Mouse (Mus musculus): ENCODE measurements around the gene Il17rc. TPM values are rescaled to one million over a fixed set of nuclear protein-coding genes. Genes with fewer than 3 reads are reported as not detected.

The Il17rc gene
- polyA plus RNA-seq, 1 experiment from 2014 or later: 4.4 TPM

- no peak overlapping the region for H3K4me3 ChIP-seq (ENCODE audit: low read length)
- no peaks in the 10 kb centered on the region for H3K27me3 ChIP-seq (replicated peaks; ENCODE audit: control insufficient read depth, insufficient read depth, low read length)
- no peak overlapping the region for H3K9ac ChIP-seq (ENCODE audit: low read depth, low read length)
- no peak for ATAC-seq
- peaks cover 76% of the 10 kb centered on the region for H3K36me3 ChIP-seq (ENCODE audit: control insufficient read depth, insufficient read depth, low read length)
- 95% methylated on average over 8 of the region's 8 CpGs for WGBS
- no peak overlapping the region for H3K4me2 ChIP-seq (ENCODE audit: low read length)
- H3K9me3 ChIP-seq (ENCODE audit: control insufficient read depth, low read length): no peaks in the 10 kb centered on the region
- no peaks in the 10 kb centered on the region for H3K4me1 ChIP-seq (ENCODE audit: control insufficient read depth, insufficient read depth, low read depth, low read length)
- H3K27ac ChIP-seq (ENCODE audit: low read depth, low read length): no peak overlapping the region
These were observed 46.3 kb downstream of the Il17rc start for GRCm38 (mm10) chr6:113517434-113518080.

- ATAC-seq: no peak
- Histone ChIP-seq H3K27ac (ENCODE audit: low read depth, low read length) (no peak overlapping the region), H3K27me3 (replicated peaks; ENCODE audit: control insufficient read depth, insufficient read depth, low read length) (no peaks in the 10 kb centered on the region), H3K36me3 (ENCODE audit: control insufficient read depth, insufficient read depth, low read length) (peaks cover 43% of the 10 kb centered on the region), H3K9ac (ENCODE audit: low read depth, low read length) (no peak overlapping the region), H3K9me3 (ENCODE audit: control insufficient read depth, low read length) (no peaks in the 10 kb centered on the region), H3K4me2 (ENCODE audit: low read length) (no peak overlapping the region), H3K4me3 (ENCODE audit: low read length) (no peak overlapping the region), H3K4me1 (ENCODE audit: control insufficient read depth, insufficient read depth, low read depth, low read length) (no peaks in the 10 kb centered on the region)
- 97% methylated on average over 1 of the region's 1 CpGs for WGBS
These were observed 51.1 kb downstream of the Il17rc start for GRCm38 (mm10) chr6:113522310-113522709.

GRCm38 (mm10) chr6:113523420-113523819, 52.2 kb downstream of the Il17rc start:
- no peak for ATAC-seq
- Histone ChIP-seq H3K27me3 (replicated peaks; ENCODE audit: control insufficient read depth, insufficient read depth, low read length) (no peaks in the 10 kb centered on the region), H3K9me3 (ENCODE audit: control insufficient read depth, low read length) (no peaks in the 10 kb centered on the region), H3K4me2 (ENCODE audit: low read length) (no peak overlapping the region), H3K27ac (ENCODE audit: low read depth, low read length) (no peak overlapping the region), H3K4me3 (ENCODE audit: low read length) (no peak overlapping the region), H3K9ac (ENCODE audit: low read depth, low read length) (no peak overlapping the region), H3K4me1 (ENCODE audit: control insufficient read depth, insufficient read depth, low read depth, low read length) (no peaks in the 10 kb centered on the region), H3K36me3 (ENCODE audit: control insufficient read depth, insufficient read depth, low read length) (peaks cover 33% of the 10 kb centered on the region)
- WGBS: 93% methylated on average over 8 of the region's 8 CpGs

GRCm38 (mm10) chr6:113530932-113531839, 60.0 kb downstream of the Il17rc start, which contains the start of the genes Emc3 and Fancd2:
TSS of gene Emc3 (minus strand) at chr6:113531652.
TSS of gene Fancd2 (plus strand) at chr6:113531682.
- no peaks in the 10 kb centered on the region for H3K36me3 ChIP-seq (ENCODE audit: control insufficient read depth, insufficient read depth, low read length)
- peak; percentile 92 for ATAC-seq
- H3K9ac ChIP-seq (ENCODE audit: low read depth, low read length): peak within 1 kb of the TSS; percentile 89
- WGBS: under 1% methylated on average over 47 of the region's 47 CpGs
- H3K4me1 ChIP-seq (ENCODE audit: control insufficient read depth, insufficient read depth, low read depth, low read length): peaks cover 16% of the 10 kb centered on the region
- H3K4me2 ChIP-seq (ENCODE audit: low read length): peak within 1 kb of the TSS; percentile 78
- H3K27me3 ChIP-seq (replicated peaks; ENCODE audit: control insufficient read depth, insufficient read depth, low read length): no peaks in the 10 kb centered on the region
- H3K4me3 ChIP-seq (ENCODE audit: low read length): peak within 1 kb of the TSS; percentile 84
- no peaks in the 10 kb centered on the region for H3K9me3 ChIP-seq (ENCODE audit: control insufficient read depth, low read length)
- peak within 1 kb of the TSS; percentile 75 for H3K27ac ChIP-seq (ENCODE audit: low read depth, low read length)

- WGBS: 9% methylated on average over 7 of the region's 7 CpGs
- Histone ChIP-seq H3K4me3 (ENCODE audit: low read length) (peak overlapping the region; percentile 84), H3K4me2 (ENCODE audit: low read length) (peak overlapping the region; percentile 78), H3K27ac (ENCODE audit: low read depth, low read length) (no peak overlapping the region), H3K4me1 (ENCODE audit: control insufficient read depth, insufficient read depth, low read depth, low read length) (peaks cover 16% of the 10 kb centered on the region), H3K9ac (ENCODE audit: low read depth, low read length) (peak overlapping the region; percentile 89), H3K36me3 (ENCODE audit: control insufficient read depth, insufficient read depth, low read length) (no peaks in the 10 kb centered on the region), H3K9me3 (ENCODE audit: control insufficient read depth, low read length) (no peaks in the 10 kb centered on the region), H3K27me3 (replicated peaks; ENCODE audit: control insufficient read depth, insufficient read depth, low read length) (no peaks in the 10 kb centered on the region)
- no peak for ATAC-seq
These were observed 60.7 kb downstream of the Il17rc start for GRCm38 (mm10) chr6:113531840-113532404.

Small RNAs within 50 kb of the gene (microRNA-seq; reads per million reads assigned to microRNA genes)
- not detected for gene Gm23365
- gene Gm24387: not detected

Other genes starting within 250 kb of the Il17rc start
- gene Mtmr14, start 233.6 kb upstream of the Il17rc start, polyA plus RNA-seq (2015; fragmentation: Nextera tagmentation; extraction: Ambion mirVana): 34.1 and 34.6 TPM in 2 replicates
- 9.1 and 9.6 TPM in 2 replicates for gene Cpne9, start 189.1 kb upstream of the Il17rc start, polyA plus RNA-seq (2015; fragmentation: Nextera tagmentation; extraction: Ambion mirVana)
- 12.4 and 15.5 TPM in 2 replicates for gene Brpf1, start 164.3 kb upstream of the Il17rc start, polyA plus RNA-seq (2015; fragmentation: Nextera tagmentation; extraction: Ambion mirVana)
- gene Ogg1, start 144.5 kb upstream of the Il17rc start, polyA plus RNA-seq (2015; fragmentation: Nextera tagmentation; extraction: Ambion mirVana): 7.0 and 10.6 TPM in 2 replicates
- 119 and 128 TPM in 2 replicates for gene Camk1, start 127.4 kb upstream of the Il17rc start, polyA plus RNA-seq (2015; fragmentation: Nextera tagmentation; extraction: Ambion mirVana)
- 68.3 and 71.1 TPM in 2 replicates for gene Tada3, start 93.5 kb upstream of the Il17rc start, polyA plus RNA-seq (2015; fragmentation: Nextera tagmentation; extraction: Ambion mirVana)
- gene Arpc4, start 93.3 kb upstream of the Il17rc start, polyA plus RNA-seq (2015; fragmentation: Nextera tagmentation; extraction: Ambion mirVana): 440 and 455 TPM in 2 replicates
- 9.2 and 11.8 TPM in 2 replicates for gene Ttll3, start 82.2 kb upstream of the Il17rc start, polyA plus RNA-seq (2015; fragmentation: Nextera tagmentation; extraction: Ambion mirVana)
- 21.5 and 21.7 TPM in 2 replicates for gene Rpusd3, start 52.1 kb upstream of the Il17rc start, polyA plus RNA-seq (2015; fragmentation: Nextera tagmentation; extraction: Ambion mirVana)
- 0.21 TPM in 1 of 2 replicates, not detected in the other for gene Cidec, start 35.7 kb upstream of the Il17rc start, polyA plus RNA-seq (2015; fragmentation: Nextera tagmentation; extraction: Ambion mirVana)
- 95.2 and 106 TPM in 2 replicates for gene Jagn1, start 28.9 kb upstream of the Il17rc start, polyA plus RNA-seq (2015; fragmentation: Nextera tagmentation; extraction: Ambion mirVana)
- gene Il17re, start 12.9 kb upstream of the Il17rc start, polyA plus RNA-seq (2015; fragmentation: Nextera tagmentation; extraction: Ambion mirVana): 0.26 and 0.34 TPM in 2 replicates
- gene Creld1, start 11.9 kb downstream of the Il17rc start, polyA plus RNA-seq (2015; fragmentation: Nextera tagmentation; extraction: Ambion mirVana): 92.9 and 96.4 TPM in 2 replicates
- 14.2 and 14.5 TPM in 2 replicates for gene Prrt3, start 30.5 kb downstream of the Il17rc start, polyA plus RNA-seq (2015; fragmentation: Nextera tagmentation; extraction: Ambion mirVana)
- gene Emc3, start 60.2 kb downstream of the Il17rc start, polyA plus RNA-seq (2015; fragmentation: Nextera tagmentation; extraction: Ambion mirVana): 120 and 124 TPM in 2 replicates
- 1.9 and 2.1 TPM in 2 replicates for gene Fancd2, start 60.3 kb downstream of the Il17rc start, polyA plus RNA-seq (2015; fragmentation: Nextera tagmentation; extraction: Ambion mirVana)
- 0.21 and 0.22 TPM in 2 replicates for gene Fancd2os, start 129.3 kb downstream of the Il17rc start, polyA plus RNA-seq (2015; fragmentation: Nextera tagmentation; extraction: Ambion mirVana)
- gene Brk1, start 133.3 kb downstream of the Il17rc start, polyA plus RNA-seq (2015; fragmentation: Nextera tagmentation; extraction: Ambion mirVana): 246 and 270 TPM in 2 replicates
- gene Vhl, start 152.5 kb downstream of the Il17rc start, polyA plus RNA-seq (2015; fragmentation: Nextera tagmentation; extraction: Ambion mirVana): 73.0 and 74.5 TPM in 2 replicates
- gene Irak2, start 167.0 kb downstream of the Il17rc start, polyA plus RNA-seq (2015; fragmentation: Nextera tagmentation; extraction: Ambion mirVana): 2.6 and 2.8 TPM in 2 replicates
- gene Tatdn2, start 225.6 kb downstream of the Il17rc start, polyA plus RNA-seq (2015; fragmentation: Nextera tagmentation; extraction: Ambion mirVana): 0.56 and 1.3 TPM in 2 replicates
- 0.93 and 1.2 TPM in 2 replicates for gene Ghrl, start 248.5 kb downstream of the Il17rc start, polyA plus RNA-seq (2015; fragmentation: Nextera tagmentation; extraction: Ambion mirVana)

All from hindbrain, embryonic 16.5 days (tissue).